23 mouse cellular contexts compared by ENCODE assay signal in genomic region chr12:72023572-72023971, GRCm38 (mm10). TPM values are rescaled to one million over a fixed set of nuclear protein-coding genes. Genes with fewer than 3 reads are reported as not detected.
A peak's percentile ranks its signal among the peaks of the same experiment; 100 is the strongest.
DNase-seq lines count a peak whose midpoint lies in the region; ATAC-seq and TF ChIP-seq lines count a peak whose summit lies in the region.
"Had no signal": no experiment of that assay in that cellular context is flagged by ENCODE, and none has a peak within 500 bp of the region (broad histone marks: within the 10 kb centered on the region; RNA-seq: fewer than 3 reads in every experiment).

No protein-coding gene starts in this region.

- in situ Hi-C loops in ES-E14 (cut with MboI; ENCODE audit: low sequenced_read_pairs in 2 of 2, unreplicated experiment in 2 of 2), result no loop called here

- no peaks in the 10 kb centered on the region for H3K27me3 ChIP-seq in heart, embryonic 13.5 days (replicated peaks)
- no peaks in the 10 kb centered on the region for H3K27me3 ChIP-seq in heart, embryonic 11.5 days (ENCODE audit: control insufficient read depth, insufficient read depth, low read length)
- H3K27me3 ChIP-seq: embryonic facial prominence, embryonic 13.5 days; forebrain, embryonic 12.5 days; forebrain, embryonic 15.5 days; hindbrain, embryonic 12.5 days; hindbrain, embryonic 15.5 days had no signal

- no peak overlapping the region for H3K9ac ChIP-seq in heart, embryonic 13.5 days
- H3K9ac ChIP-seq in heart, embryonic 11.5 days (ENCODE audit: low read depth, low read length), result no peak overlapping the region
- H3K9ac ChIP-seq in ES-E14 (ENCODE audit: insufficient read depth, low read depth, low read length, poor library complexity, severe bottlenecking), result no peak overlapping the region
- H3K9ac ChIP-seq: embryonic facial prominence, embryonic 13.5 days; forebrain, embryonic 12.5 days; forebrain, embryonic 15.5 days; hindbrain, embryonic 12.5 days; hindbrain, embryonic 15.5 days had no signal

- 0 out of 2 replicates have a peak overlapping the region, but pooled peaks have one; percentile 32 for H3K27ac ChIP-seq in heart, embryonic 13.5 days (replicated peaks)
- no peak overlapping the region for H3K27ac ChIP-seq in heart, embryonic 11.5 days (ENCODE audit: low read depth, low read length)
- H3K27ac ChIP-seq in ES-E14 (ENCODE audit: insufficient read depth, low read depth, low read length, poor library complexity, severe bottlenecking), result no peak overlapping the region
- H3K27ac ChIP-seq: embryonic facial prominence, embryonic 10.5 days; embryonic facial prominence, embryonic 13.5 days; forebrain, embryonic 12.5 days; forebrain, embryonic 15.5 days; hindbrain, embryonic 12.5 days; hindbrain, embryonic 15.5 days had no signal

- H3K4me3 ChIP-seq in heart, embryonic 13.5 days, result no peak overlapping the region
- no peak overlapping the region for H3K4me3 ChIP-seq in heart, embryonic 11.5 days (ENCODE audit: low read depth, low read length)
- no peak overlapping the region for H3K4me3 ChIP-seq in ES-E14 (ENCODE audit: insufficient read depth in 1 of 2, low read depth in 1 of 2, low read length in 2 of 2, poor library complexity in 1 of 2, severe bottlenecking in 1 of 2)
- H3K4me3 ChIP-seq: embryonic facial prominence, embryonic 10.5 days; embryonic facial prominence, embryonic 13.5 days; erythroblast, embryonic 14.5 days; forebrain, embryonic 12.5 days; forebrain, embryonic 15.5 days; hindbrain, embryonic 12.5 days; hindbrain, embryonic 15.5 days had no signal

- no peak for DNase-seq in ES-E14 (ENCODE audit: low read depth, low spot score)
- peak; percentile 25 for DNase-seq in c-Kit-negative CD71-positive TER-119-positive erythroid progenitor cells, embryonic 14.5 days (ENCODE audit: low read depth, low spot score)
- no peak for DNase-seq in kidney, adult 11 months
- no peak for DNase-seq in layer of hippocampus, postnatal 10 days (ENCODE audit: low spot score in 2 of 2)
- DNase-seq: adrenal gland, postnatal 10 days; cerebellum, adult 11-12 months; cerebellum, adult 8-10 months; cerebellum, postnatal 10 days; cerebellum, postnatal 36 days; embryo, embryonic 11 days; gastrocnemius, postnatal 25 days had no signal

- no peak overlapping the region for H3K4me2 ChIP-seq in heart, embryonic 13.5 days
- H3K4me2 ChIP-seq in heart, embryonic 11.5 days, result no peak overlapping the region
- H3K4me2 ChIP-seq: embryonic facial prominence, embryonic 13.5 days; forebrain, embryonic 12.5 days; forebrain, embryonic 15.5 days; hindbrain, embryonic 12.5 days; hindbrain, embryonic 15.5 days had no signal

- ATAC-seq in heart, embryonic 13.5 days (ENCODE audit: extremely low read depth, insufficient number of reproducible peaks, low FRiP score, low TSS enrichment), result no peak
- ATAC-seq in heart, embryonic 11.5 days (replicated peaks; ENCODE audit: insufficient number of reproducible peaks, low FRiP score, low TSS enrichment), result no peak
- ATAC-seq: CD4-positive, CD25-positive, alpha-beta regulatory T cell, adult 4 months; forebrain, embryonic 15.5 days; intestine, postnatal 0 days had no signal

- WGBS in heart, embryonic 13.5 days, result 93% methylated on average over 5 of the region's 5 CpGs
- 91% methylated on average over 5 of the region's 5 CpGs for WGBS in heart, embryonic 11.5 days (ENCODE audit: insufficient replicate concordance)

- H3K9me3 ChIP-seq in heart, embryonic 13.5 days, result peaks cover 8% of the 10 kb centered on the region
- no peaks in the 10 kb centered on the region for H3K9me3 ChIP-seq in heart, embryonic 11.5 days (replicated peaks; ENCODE audit: control insufficient read depth, low read length)
- H3K9me3 ChIP-seq in ES-E14 (ENCODE audit: control insufficient read depth, insufficient read depth, low read depth, low read length), result no peaks in the 10 kb centered on the region
- H3K9me3 ChIP-seq: embryonic facial prominence, embryonic 10.5 days; embryonic facial prominence, embryonic 13.5 days; forebrain, embryonic 12.5 days; forebrain, embryonic 15.5 days; hindbrain, embryonic 12.5 days; hindbrain, embryonic 15.5 days had no signal

- H3K4me1 ChIP-seq in heart, embryonic 13.5 days, result peaks cover 36% of the 10 kb centered on the region
- H3K4me1 ChIP-seq in heart, embryonic 11.5 days (ENCODE audit: control insufficient read depth, insufficient read depth, low read length), result peaks cover 17% of the 10 kb centered on the region
- H3K4me1 ChIP-seq in ES-E14 (ENCODE audit: control insufficient read depth in 2 of 2, insufficient read depth in 2 of 2, low read length in 2 of 2, poor library complexity in 1 of 2), result no peaks in the 10 kb centered on the region
- H3K4me1 ChIP-seq: forebrain, embryonic 12.5 days; forebrain, embryonic 15.5 days had no signal

- no peaks in the 10 kb centered on the region for H3K36me3 ChIP-seq in heart, embryonic 13.5 days
- H3K36me3 ChIP-seq in heart, embryonic 11.5 days (ENCODE audit: control insufficient read depth, insufficient read depth, low read length), result no peaks in the 10 kb centered on the region
- H3K36me3 ChIP-seq in ES-E14 (ENCODE audit: control insufficient read depth, insufficient read depth, low read length, poor library complexity, severe bottlenecking), result no peaks in the 10 kb centered on the region
- H3K36me3 ChIP-seq: embryonic facial prominence, embryonic 10.5 days; embryonic facial prominence, embryonic 13.5 days; forebrain, embryonic 12.5 days; forebrain, embryonic 15.5 days; hindbrain, embryonic 12.5 days; hindbrain, embryonic 15.5 days had no signal

TF ChIP-seq in ES-E14, 5 proteins besides CTCF, POLR2A, EP300 and RAD21:
- no peak for TF ChIP-seq HCFC1 (IDR thresholded peaks at IDR 0.05; ENCODE audit: borderline replicate concordance, insufficient read depth, low read length)
- TF ChIP-seq MAFK (IDR thresholded peaks at IDR 0.05; ENCODE audit: insufficient read depth, low read depth, low read length), result peak; percentile 61; the same call in 1 of the 2 replicates
- no peak for TF ChIP-seq ZC3H11A (IDR thresholded peaks at IDR 0.05; ENCODE audit: borderline replicate concordance, low read depth, low read length)

RNA-seq across cellular contexts. Expression of gene Gpr135, which starts 47.4 kb away (rescaled TPM):
- 0.43 and 0.60 TPM in 2 replicates for polyA plus RNA-seq in heart, embryonic 13.5 days (2015; fragmentation: Nextera tagmentation; extraction: Ambion mirVana)
- polyA plus RNA-seq in heart, embryonic 11.5 days (2014; fragmentation: Nextera tagmentation; extraction: Ambion mirVana), result 0.34 and 0.62 TPM in 2 replicates
- 2.7 and 4.2 TPM in 2 replicates for total RNA-seq in ES-E14 (2012; rRNA removed)
- total RNA-seq in layer of hippocampus, postnatal 10 days (2021), result 10 to 100 TPM; 13.8 to 14.6 TPM
- total RNA-seq: hematopoietic stem cell, adult 5-6 weeks had no signal
- polyA plus RNA-seq: erythroblast, embryonic 14.5 days had no signal
